Mouse (Mus musculus) right cerebral cortex, postnatal 4 days (tissue): ENCODE data around the gene 6030408B16Rik.
"Not testable (repeated sequence)": the region's sequence is repeated elsewhere in the genome, so short reads cannot be mapped to it uniquely, and the experiment has no call there.

Experiments
- DNase-seq: peaks from one replicate; pipeline ENCODE4 v3.0.0-alpha.2; 2022

The 6030408B16Rik gene

DNA sequence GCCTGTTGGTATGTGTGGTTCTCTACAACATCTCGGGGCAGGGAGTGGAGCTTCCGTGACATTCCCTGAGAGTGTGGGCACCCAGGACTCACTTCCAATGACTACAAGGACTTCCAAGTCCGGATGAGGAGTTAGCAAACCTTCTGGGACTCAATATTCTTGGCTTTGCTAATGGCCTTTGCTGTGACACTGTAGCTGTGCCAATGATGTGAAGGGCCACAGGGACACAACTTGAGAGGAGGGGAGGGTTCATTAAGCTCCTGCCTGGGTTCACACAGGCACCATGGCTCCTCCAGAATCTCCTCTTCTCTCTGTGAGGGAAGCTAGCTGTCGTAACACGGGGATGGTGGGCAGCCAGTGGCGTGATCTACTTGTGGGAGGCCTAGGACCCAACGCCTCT lies 29.6 kb downstream of the 6030408B16Rik start:
- no peak for DNase-seq

DNA sequence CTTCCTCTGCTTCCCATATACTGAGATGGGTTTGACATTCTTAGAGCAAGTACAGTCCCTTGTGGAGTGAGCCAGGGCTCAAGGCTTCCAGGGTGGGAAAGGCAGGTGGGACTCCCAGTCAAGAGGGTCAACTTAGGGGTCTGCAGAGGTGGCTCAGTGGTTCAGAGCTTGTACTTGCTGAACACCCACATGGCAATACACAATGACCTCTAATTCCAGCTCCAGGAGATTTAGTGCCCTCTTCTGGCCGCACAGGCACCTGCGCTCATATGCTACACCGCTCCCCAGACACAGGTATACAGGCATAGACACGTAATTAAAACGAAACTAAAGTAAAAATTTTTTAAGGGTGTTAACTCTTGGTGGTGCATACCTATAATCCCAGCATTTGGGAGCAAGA lies 30.5 kb downstream of the 6030408B16Rik start:
- DNase-seq, result no peak

DNA sequence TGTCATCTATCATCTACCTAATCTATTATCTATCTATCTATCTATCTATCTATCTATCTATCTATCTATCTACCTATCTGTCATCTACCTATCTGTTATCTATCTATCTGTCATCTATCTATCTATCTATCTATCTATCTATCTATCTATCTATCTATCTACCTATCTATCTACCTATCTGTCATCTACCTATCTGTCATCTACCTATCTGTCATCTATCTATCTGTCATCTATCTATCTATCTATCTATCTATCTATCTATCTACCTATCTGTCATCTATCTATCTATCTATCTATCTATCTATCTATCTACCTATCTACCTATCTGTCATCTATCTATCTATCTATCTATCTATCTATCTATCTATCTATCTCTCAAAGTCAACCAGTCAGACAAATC lies 31.4 kb downstream of the 6030408B16Rik start:
- not testable (repeated sequence) for DNase-seq

DNA sequence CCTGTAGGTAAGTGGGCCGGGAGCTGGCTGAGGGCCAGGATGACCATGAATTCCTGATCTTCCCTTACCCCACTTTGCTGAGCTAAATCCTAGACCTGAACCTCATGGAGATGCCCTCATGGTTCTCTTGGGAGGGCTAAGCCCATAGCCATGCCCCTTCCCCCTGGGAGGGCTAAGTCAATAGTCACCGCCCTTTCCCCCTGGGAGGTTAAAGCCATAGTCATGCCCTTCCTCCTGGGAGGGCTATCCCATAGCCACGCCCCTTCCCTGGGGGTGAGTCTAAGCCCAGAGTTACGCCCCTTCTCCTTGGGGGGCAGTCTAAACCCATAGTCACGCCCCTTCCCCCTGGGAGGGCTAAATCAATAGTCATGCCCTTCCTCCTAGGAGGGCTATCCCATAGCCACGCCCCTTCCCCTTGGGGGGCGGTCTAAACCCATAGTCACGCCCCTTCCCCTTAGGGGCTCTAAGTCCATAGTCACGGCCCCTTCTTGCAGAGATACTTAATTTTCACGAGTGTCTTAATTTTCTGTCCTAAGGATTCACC lies 33.1 kb downstream of the 6030408B16Rik start:
- DNase-seq, result no peak

DNA sequence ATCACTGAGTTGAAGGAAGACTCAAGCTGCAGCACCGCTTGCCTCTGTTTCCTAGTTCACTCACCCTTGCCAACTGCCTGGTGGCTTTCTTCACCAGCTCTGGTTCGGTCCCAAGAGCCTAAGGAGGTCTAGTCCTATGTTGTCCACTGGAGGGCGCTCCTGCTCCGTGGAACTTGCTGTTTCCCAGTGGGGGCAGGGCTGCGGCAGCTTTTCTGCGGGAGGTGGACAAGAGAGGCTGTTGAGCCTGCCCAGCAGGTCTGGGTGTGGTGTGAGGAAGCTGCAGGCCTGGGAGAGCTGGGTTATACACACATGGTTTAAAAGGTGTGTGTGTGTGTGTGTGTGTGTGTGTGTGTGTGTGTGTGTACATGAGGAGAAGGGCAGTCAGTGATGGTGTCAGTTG lies 34.3 kb downstream of the 6030408B16Rik start:
- DNase-seq, result peak; percentile 96

DNA sequence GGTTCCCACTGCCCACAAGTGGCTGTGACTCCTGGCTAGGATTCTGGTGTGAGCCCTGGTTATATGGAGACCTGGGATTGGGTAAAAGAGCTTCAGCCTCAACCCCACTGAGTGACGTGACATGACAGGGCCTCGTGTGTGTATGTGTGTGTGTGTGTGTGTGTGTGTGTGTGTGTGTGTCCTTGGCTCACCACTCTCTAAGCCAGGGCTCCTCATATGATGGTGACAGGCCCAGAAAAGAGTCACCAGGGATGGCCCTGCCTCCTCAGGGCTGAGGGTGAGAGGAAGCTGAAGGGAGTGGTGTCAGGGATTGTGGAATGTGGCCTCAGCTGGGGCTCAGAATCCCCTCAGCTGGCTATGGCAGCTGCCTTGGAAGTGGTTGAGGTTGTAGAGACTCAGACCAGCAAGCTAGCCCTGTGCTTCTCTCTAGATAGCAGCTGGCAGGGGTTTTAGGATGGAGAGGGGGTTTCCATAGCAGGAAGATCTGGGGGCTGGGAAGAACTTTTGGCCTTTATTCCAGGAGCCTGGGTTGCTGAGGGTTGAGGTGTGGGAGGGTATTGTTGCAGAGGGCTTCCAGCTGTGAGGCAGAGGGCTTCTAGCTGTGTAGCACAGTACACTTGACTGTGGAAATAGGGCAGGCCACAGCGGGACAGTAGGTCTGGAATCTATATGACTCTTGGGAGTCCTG lies 36.0 kb downstream of the 6030408B16Rik start:
- no peak for DNase-seq

DNA sequence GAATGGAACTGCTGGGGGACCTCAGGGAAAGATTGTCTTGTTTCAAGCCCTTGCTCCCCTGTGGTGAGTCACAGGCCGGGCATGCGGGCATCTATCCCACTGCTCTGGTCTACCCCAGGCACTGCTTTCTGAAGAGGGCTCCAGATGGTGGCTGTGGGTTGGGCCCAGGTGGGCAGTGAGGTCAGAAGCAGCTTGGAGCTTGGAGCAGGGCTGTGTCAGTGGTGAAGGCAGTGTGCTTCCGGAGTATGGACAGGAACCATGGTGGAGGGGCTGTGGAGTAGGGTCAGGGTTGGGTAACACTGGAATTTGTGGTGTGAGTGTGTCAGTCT lies 36.5 kb downstream of the 6030408B16Rik start:
- no peak for DNase-seq

DNA sequence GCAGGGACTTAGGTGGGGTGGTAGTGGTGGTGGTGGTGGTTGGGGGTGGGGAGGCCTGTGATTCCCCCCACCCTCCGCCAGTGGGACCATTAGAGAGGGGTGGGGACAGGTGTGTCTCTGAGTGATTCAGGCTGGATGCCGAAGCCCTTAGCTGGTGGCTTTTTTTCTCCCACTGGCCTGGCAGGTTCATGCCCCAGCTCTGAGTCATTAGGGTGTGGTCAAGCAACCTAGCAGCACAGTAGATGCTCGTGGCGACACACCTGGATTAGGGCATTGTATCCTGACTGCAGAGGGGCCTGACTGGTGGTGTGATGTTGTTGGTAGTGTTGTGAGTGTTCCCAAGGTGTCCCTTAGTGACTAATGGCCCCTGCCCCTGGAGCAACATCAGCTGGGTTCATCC lies 38.1 kb downstream of the 6030408B16Rik start:
- no peak for DNase-seq

DNA sequence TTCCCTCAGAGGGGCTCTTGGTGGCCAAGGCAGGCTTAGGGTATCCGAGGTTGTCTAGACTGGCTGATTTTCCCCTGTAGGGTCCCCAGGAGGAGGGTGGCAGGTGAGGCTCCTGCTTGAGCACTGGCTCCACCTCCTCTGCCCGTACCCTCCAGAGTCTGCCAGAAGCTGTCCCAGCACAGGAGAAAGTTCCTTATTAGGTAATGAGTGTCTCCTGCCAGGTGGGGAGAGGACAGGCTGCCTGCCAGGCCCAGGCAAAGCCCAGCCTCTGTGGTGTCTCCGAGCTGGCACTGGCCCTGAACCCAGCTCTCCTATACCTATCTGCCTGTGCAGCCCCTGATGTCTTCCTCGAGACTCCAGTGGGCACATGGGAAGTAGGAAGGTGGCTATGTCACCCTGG lies 39.4 kb downstream of the 6030408B16Rik start:
- DNase-seq, result no peak

DNA sequence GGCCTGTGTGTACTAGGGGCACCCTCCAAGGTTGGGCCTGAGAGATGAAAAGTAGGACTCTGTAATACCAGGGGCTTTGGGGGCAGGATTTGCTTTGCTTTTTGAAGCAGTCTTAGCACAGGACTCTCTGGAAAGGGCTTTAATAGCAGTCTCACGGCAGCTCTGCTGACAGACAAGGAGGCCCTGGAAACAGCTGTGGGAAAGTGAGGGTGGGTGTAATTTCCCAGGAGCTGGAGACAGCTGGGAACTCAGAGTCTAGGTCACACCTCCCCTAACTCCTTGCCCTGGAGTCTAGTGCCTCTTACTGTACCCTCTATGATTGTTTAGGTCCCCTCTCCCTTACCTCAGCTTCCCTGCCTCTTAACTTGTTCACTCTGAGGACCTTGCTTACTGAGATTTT lies 40.2 kb downstream of the 6030408B16Rik start:
- DNase-seq, result no peak

DNA sequence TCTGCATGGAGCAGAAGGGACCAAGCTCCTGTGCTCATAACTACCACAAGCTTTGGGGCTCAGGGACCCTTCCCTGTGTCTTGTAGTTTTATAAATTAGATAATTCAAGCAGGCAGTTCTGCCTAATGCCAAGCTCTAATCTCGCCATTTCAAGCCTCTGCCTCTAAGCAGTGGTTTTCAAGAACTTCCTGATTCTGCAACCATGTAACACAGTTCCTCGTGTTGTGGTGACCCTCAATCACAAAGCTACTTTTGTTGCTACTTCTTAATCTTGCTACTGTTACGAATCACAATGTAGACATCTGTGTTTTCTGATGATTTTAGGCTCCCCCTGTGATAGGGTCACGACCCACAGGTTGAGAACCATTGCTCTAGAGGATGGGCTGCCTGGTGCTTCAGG lies 40.6 kb downstream of the 6030408B16Rik start:
- DNase-seq, result no peak

DNA sequence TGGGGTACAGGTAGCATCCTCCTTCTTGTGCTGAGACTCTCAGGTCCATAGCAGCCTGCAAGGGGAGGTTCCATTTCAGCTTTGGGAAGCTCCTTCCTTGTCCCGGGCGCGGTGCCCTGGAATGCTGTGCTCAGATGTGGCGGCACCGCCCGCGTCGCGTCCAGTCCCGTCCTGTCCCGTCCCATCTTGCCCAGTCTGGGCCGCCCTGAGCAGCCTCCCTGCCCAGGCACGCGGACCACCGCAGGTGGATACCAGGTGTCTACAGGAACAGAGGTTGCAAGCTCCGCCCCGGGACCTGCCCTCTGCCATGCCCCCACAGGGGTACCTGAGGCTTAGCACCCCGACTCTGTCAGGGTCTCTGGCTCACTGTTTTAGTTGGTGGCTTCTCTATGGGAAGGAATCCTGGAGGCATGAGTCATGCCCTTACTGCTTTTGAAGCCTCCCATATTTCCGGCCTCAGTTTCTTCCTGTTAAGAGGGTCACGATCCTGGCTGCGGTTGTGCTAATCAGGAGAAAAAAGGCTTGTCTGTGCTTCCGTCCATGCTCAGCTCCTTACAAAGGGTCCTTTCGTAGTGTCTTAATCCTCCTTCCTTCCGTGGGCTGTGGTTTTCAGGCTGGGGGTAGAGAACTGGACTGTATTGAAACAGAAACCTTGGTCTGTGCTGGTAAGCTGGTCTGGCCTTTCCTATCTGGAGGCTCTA lies 43.6 kb downstream of the 6030408B16Rik start:
- DNase-seq, result no peak

DNA sequence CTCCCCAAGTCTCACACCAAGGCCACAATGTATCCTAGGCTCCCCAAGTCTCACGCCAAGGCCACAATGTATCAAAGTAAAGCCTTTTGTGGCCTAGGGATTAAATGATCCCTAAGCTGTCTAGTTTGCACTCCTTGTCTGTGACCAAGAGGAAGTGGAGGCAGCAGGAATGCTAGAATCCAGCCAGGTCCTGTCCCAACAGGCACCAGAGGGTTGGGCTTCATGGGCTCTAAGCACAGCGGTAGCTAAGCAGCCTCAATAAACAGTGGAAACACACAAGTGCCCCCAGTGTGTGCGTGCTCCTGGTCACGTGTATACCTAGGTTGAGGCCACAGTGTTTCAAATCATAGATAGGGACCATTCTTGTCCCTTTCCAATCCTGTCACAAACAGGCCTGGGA lies 45.3 kb downstream of the 6030408B16Rik start:
- DNase-seq, result no peak

DNA sequence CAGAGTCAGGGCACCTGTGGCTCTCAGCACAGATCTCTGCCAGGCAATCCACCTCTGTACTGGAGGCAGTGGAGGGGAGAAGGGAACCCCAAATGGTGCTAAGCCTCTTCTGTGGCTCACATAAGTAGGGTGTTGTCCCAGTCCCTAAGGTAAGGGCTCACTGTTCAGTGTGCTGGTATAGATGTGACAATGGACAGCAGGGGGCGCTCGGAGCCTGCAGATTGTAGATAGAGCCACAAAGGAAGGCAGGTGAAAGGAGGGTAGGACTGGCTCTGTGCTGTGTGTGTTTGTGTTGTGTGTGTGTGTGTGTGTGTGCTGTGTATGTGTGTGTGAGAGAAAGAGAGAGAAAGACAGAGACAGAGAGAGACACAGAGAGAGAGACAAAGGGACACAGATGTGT lies 46.5 kb downstream of the 6030408B16Rik start:
- peak; percentile 98 for DNase-seq

DNA sequence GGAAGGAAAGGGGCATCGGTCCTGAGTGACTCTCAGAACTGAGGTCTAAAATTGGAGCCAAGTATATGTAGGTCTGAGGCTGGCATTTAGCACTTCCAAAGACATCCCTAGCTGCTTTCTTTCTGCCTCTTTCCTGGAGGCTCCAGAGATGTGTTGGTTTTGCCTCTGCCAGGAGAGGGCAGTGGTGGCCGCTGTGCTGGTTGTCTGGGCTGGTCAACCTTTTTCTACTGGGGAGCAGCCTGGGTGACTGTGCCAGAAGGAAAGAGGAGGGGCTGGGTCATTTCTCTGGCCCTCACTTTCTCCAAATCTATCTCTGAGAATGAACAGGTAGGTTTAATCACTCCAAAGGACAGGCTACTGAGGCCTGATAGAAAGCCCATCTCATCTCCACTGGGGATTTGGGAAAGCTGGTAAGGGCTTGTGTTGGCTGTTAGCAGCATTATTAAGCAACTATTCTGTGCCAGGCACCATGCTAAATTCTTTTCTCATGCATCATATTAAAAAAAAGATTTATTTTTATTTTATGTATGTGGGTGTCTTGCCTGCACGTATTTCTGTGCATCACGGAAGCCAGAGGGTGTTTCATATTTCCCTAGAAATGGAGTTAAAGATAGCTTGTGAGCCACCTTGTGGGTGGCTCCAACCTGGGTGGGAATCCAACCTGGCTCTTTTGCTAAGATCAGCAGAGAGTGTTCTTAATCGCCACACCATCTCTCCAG lies 48.9 kb downstream of the 6030408B16Rik start:
- no peak for DNase-seq
